Mouse (Mus musculus) spleen, adult 18-20 months (tissue): ENCODE results near the gene Prrxl1.
A peak's percentile ranks its signal among the peaks of the same experiment; 100 is the strongest.

Experiments used
- DNase-seq, 2 experiments: peaks; one replicate each; pipeline ENCODE4 v3.0.0; 2022; ENCODE audit warnings: mixed read lengths in 2 of 2

Gene Prrxl1

DNA sequence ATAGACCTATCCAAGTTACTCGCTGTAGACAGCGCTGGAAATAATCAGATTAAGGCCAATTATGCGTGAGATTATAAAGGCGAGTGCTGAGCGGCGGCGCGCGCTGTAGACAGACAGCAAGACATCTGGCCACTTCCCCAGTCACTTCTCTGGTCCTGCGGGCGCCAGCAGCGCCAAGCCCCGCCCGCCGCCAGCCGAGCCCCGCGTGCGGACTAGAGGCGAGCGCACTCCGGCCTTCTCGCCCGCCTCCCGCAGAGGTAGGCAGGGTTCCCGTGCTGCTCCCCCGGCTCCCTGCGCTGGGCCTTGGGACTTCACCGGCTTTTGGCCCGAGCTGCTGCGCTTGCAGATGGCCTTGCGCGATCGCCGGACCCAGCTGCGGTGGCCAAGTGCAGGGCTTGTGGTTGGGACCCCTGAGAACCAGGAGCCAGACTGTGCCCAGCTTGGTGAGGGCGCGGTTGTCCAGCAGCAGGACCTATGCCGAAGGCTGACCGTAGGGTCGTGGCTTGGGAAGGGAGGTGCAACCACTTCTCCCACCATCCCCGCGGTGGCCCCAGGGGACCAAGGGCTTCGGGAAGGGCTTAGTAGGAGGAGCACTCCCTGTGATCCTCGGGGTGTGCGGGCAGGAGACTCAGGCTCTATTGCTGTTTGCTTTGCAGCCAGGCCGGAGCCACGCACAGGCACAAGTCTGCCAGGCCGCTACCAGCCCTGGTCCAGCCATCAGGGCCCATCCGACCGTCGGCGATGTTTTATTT, at the start of gene Prrxl1:
Gene Prrxl1, plus strand, starts transcription at position 118 of the 752 bp plus-strand sequence.
- DNase-seq = no peak

DNA sequence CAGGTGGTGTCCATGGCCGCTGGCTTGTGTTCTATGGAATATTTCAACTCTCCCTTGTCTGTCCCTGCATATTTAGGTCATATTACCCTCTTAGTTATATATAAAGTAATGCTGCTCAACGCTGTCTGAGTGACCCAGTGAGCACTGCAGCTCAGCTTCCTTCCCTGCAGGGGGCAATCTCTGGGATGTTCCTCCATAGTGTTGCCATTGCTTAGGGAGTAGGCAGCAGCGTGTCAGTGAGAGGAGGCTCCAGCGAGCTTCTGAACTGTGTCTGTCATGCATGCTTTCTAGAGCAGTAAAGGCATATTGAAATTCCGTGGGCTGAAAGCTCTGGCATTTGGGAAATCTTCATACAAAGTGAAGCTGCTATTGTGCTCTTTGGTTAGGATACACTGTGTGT, 47.4 kb upstream of the Prrxl1 start:
- no peak for DNase-seq

DNA sequence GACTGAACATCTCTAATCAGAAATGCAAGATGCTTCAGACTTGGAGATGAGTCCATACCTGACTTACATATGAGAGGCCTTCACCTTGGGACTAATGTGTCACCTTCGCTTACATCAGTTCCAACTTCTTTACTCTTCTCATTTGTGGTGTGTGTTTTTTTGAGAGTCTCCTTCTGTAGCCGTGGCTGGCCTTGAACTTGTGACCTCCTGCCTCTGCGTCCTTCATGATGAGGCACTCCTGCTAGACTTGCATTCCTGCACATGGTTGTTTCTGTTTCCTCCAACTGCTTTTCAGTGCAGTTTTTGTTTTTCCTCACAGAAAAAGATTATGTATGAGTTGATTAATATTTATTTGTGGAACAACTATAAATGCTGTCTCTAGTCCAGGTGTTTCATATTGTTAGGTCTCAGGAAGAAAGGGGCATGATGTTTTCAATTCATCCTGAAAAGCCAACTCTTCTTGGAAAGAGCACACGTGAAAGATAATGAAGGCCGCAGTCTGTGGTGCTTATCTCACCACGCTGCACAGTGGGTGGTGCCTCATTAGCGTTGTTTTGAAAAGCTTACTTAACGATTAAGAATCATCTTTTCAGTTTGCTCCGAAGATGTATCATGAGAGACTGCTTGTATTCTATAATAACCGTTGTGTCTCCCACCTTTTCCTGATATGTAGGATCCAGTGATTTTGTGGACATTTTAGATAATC, 45.9 kb upstream of the Prrxl1 start:
- DNase-seq = no peak

DNA sequence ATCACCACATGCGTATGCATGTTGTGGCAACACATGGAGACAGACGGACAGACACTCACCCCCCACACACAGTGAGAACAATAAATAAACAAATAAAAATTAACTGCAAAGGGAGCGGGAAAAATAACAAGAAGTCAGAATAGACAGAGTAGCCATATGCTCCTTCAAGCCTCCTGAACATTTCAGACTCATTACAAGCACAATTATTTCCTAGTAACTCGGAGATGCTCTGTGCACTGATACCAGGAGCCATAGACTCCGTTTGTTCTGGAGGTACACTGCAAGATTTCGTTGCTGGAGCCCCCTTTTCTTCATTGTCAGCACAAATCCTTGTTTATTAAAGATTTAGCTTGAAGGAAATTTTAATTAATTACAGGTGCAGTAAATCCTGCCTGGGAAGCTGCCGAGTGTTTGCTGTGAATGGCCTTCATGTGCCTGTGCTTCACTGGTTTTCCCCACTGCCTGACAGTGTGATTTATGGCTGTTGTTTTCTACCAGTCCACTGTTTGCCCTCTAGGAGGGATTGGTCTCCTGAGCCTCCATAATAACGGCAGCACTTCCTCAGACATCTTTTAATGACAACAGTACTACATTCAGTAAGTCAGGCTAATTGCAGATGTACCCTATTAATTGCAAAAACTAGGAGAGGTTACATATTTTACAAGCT, 44.2 kb upstream of the Prrxl1 start:
- DNase-seq = no peak

DNA sequence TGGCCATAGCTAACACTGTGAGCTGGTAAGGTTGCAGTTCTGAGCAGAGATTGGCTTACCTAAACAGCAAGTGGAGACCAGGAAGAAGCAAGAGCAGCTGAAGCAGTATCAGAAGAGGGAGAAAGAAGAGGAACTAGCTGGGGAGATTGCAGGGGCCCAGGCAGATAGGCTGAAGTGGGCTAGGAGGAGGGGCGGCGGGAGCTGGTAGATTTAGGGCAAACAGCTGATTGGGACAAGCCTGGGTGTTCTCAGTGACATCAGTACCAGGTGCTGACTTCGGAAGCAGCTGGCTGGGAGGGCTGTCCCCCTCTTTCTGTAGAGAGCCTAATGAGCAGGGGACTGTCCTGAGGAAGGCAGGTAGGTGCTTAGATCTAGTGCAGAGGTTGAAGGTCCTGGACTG, 37.8 kb upstream of the Prrxl1 start:
- no peak for DNase-seq

DNA sequence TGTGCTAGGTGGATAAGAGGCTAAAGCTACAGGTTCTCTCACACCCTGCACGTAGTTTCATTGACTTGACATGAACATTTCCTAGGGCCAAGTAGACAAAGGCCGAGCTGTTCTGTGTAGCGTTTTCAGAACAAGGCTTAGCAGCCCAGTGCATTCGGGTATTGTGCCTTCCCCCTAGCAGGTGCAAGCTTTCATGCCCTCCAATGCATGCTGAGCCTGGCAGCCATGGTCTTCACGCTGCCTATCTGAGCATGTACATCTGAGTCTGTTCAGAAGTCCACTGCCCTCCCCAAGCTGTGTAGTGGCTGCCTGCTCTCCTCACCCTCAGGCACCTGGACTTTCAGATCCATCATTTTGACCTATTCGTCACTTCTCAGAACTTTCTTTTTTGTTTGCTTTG, 35.5 kb upstream of the Prrxl1 start:
- DNase-seq = no peak

DNA sequence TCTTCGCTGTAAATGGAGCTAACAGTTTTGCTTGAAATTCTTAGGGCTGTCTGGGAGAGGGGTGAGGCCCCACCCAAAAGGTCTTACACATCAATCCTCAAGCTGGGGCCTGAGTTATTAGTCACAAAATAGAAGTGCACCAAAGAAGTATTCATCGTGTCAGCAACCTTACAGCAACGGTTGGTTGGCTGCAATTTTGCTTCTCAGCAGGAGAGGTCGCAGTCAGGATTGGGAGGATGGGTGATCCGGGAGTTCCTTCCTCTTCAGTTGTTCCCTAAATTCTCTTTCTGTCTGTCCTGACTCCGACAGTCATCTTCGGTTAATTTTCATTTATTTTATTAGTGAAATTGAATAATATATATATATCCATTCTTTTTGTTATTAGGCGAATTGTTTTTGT, 26.7 kb upstream of the Prrxl1 start:
- no peak for DNase-seq

DNA sequence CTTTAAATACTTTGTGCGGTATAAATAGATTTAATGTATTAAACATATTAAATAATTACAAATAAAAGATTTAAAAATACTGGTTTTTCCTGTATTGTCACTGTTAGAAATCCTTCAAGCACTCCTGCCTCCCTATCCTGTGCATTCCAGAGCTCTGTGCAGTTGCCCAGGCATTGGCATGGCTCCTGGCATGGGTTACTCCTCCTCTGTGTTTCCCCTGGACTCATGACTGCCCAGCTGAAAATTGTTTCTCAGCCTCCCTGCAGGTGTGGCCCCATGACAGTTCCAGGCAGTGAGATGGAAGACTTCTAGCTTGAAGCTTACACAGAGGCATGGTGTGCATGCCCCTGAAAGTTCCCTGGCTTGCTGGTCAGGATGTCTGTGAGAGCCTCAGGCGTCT, 20.8 kb upstream of the Prrxl1 start:
- DNase-seq = no peak

DNA sequence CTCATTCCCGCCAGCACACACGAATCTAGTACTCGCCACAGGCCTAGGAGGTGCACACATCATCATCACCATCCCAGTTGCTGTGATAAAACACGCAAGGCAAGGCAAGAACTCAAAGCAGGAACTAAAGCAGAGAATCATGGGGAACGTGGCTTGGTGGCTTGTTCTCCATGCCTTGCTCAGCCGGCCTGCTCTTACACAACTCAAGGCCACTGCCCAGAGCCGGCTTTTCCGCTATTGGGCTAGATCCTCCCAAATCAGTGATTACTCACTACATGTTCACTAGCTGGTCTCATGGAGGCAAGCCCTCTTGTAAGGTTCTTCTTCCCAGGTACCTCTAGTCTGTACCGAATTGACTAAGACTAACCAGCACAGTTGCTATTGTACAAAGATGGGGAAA, 15.5 kb upstream of the Prrxl1 start:
- DNase-seq = no peak

DNA sequence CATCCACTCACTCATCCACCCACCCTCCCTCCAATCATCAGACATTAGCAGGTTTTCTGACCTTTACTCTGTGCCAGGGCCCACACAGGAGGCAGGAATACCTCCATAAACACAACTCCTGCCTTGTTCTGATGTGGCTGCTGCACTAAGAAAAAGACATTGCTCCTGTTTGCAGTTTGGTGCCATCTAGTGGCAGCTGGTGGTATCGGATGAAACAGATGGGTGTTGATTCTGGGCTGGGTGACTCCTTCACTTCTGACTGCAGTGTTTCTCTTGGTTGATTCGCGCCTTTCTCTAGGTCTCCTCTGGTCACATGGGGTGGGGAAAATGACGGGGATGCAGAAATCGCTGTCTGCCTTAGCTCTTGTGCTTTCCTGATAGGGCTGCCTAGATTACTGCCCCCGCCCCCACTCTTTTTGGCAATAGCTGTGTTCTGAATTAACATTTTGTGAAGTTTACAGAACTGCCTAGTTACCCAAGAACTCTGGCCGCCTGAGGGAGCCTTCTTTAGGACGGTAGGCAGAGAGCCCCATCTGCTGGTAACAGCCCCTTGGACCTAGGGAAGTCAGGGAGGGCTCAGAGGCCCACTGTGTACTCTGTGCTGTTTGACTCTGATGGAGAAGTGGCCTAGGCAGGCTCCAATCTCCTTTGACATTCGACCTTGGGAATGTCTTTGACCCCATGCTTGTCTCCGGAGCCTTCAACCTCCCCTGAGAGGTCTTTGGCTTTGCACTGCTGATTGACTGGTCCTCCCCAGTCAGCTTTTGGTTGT, 12.0 kb upstream of the Prrxl1 start:
- DNase-seq = peak in 1 of 2 experiments; percentile 61

DNA sequence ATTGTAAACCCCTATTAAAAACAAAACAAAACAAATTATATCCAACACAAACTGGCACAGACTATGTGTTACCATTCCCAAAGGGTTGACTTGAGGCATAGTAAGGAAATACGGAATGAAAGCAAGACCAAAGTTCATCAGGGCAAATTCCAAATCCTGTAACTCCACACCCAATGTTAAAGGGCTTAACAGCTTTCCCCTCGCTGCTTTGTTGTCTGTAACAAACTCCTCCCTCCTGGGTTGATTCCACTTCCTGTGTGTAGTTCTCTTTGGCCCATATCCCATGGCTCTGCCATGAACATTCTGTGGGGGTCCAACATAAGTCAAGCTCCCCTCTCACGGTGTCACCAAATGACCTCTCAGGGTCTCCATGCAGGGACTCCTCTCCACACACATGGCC, 8.8 kb upstream of the Prrxl1 start:
- DNase-seq = no peak

DNA sequence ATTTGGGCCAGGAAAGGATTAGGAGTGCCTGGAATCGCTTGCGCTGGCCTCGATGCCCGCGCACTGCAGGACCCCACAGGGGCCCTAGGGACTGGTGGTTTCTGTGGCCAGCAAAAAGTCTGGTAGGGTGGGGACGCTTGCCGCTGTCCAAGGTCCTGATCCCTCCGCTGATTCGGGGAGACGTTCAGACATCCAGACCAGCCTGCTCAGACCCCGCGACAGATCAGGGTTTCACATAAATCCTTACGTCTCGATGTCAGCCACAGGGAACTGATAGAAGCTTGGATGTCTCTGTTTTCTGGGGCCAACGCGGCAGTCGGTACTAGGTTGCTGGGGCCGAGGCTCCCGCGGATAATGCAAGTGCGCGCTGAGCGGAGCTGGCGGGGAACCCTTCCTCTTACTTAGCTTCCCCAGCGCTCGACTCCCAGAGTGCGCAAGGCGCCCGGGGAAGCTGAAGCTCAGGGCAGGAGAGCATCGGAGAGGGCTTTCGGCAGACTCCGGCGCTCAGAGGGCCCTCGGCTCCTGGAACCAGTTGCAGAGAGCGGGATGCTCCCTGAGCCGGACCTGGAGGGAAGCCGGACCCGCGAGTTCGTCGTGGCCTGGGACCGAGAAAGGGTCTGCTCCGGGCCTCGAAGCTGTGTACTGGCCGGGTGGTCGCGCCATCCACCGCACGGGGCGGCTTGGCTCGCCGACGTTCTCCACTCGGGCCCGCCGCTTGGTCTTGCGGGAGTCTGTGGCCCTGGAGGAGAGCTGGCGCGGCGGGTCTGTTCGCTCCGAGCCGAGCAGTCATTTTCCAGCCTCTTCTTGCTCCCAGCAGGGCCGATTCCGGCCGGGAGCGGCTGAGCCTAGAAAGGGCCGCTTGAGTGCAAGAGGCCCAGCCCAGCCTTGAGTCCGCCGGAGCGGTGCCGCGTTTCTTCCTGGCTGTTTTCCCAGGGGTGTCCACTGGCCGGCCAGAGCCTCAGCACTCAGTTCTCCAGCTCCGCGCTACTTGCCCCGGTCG, 1.7 kb upstream of the Prrxl1 start:
- peak in 1 of 2 experiments; percentile 41 for DNase-seq

DNA sequence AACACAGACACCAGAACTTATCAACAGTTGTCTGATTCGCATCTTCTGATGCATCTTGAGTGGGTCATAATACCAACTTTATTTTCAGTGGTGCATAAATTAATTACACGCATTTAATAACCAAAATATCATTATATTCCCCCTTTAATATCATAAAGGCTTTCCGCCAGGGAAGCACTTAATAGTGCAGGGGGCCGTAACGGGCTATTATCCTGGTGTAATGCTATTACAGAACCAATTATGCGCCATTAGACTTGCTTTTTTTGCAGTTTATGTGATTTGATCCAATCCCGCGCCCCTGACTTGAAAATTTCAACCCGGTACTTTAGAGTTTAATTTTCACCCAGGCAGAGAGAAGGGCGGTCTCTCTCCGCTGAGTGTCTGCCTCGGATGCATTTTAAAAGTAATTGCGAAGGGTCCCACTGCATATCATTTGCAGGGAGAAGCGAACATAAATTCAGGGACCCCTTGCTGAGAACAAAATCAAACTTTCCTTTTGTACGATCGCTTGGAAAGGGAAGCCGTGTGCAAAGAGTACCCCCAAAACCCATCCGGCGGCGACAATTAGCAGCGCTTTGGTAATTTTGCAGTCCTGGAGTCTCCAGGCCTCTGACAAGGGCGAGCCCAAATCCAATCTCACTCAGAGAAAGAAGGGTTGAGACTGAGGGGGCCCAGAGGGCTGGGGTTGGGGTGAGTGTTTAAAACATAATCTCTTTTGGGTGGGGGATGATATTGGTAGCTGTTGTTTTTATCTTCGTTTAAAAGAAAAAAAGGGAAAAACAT, 579 bp upstream of the Prrxl1 start:
- DNase-seq = no peak

DNA sequence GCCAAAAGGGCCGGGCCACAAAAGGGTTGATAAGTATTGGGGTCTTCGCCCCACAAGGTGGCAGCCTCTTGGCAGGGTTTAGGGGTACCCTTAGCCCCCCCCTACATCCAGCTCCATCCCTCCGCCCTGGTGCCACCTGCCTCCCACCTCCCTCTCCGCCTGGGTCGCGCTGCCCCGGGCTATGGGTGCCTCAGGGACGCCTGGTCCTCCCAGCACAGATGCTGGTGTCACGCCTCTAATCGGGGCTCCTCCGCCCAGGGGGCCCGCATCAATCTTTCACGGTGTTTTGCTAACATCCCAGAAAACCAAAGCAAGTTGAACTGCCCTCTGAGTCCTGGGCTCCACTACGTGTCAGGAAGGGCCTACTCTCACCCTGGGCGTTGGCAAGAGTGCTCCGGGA, 903 bp downstream of the Prrxl1 start:
- DNase-seq = no peak

DNA sequence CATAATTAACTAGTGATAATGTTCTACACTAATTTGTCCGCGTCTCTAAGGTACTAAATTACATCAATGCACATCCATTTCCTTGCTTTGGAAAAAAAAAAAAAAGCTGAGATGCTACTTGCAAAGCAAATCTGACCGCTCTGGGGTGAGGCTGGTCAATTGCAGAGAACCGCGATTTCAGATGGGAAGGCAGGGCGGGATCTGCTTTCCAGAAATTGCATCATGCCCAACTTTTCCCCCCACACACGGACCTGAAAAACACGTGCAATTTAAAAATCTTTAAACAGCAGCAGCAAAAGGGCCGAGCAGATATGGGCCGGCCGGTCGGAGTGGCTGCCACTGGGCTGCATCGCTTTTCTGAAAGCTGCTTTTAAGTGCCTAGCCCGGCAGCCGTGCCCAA, 6.3 kb downstream of the Prrxl1 start:
- DNase-seq = no peak

DNA sequence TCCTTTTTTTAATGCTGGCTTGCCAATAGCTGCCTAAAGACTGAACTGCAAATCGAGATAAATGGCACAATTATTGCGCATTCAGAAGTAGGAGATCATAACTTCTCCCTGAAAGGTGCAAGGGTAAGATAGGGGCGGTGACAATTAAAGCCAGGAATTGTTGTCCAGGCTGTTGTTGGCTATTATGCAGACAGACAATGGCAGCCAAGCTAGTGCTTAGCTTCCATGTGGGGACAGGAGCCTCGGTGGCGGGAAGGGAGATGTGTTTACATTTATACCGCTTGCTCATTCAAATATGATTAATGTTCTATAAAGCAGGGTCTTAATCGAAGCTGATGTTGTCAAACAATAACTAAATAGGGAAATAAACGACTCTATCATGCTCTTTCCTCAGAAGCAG, 7.1 kb downstream of the Prrxl1 start:
- no peak for DNase-seq

DNA sequence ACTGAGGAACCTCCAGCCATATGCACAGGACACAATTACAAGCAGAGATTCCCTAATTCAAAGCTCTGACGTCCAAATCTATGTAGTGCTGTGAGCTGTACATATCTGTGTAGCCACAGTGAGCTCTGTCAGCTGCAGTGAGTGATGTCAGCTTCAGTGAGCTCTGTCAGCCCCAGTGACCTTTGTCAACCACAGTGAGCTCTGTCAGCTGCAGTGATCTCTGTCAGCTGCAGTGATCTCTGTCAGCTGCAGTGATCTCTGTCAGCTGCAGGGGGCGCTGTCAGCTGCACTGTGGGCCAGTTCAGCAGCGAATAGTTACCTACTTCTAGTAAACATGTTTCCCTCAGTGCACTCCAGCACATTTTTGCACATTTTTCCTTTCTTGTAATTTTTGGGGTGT, 10.2 kb downstream of the Prrxl1 start:
- no peak for DNase-seq

DNA sequence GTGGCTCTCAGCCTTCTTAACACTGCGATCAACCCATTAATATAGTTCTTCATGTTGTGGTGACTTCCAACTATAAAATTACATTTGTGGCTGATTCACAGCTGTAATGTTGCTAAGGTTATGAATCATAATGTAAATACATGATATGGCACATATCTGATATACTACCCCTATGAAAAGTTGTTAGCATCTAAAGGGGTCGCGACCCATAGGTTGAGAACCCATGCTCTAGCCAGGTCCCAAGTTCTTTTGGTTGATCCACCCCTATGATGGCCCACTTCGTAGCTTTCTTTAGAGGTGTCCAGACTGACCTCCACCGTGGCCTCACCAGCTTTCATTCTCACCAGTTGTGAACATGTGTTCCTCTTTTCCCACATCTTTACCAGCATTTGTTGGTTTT, 18.0 kb downstream of the Prrxl1 start:
- no peak for DNase-seq

DNA sequence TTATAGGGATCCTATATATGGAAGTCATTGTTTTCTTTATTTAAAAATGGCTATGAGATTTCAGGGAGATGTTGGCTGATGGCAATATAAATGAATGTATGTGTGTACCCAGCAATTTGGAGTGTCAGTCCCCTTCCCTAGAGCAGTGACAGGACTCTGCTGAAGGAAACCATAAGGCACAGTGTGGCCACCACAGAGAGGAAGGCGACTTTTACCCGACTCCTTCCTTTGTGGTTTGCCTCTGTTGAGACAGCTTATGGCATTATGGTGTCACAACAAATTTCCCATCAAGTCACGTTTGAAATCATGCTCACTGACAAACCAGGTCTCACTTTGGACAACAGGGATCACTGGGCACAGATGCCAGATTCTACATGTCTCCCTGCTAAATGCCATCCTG, 25.0 kb downstream of the Prrxl1 start:
- no peak for DNase-seq

DNA sequence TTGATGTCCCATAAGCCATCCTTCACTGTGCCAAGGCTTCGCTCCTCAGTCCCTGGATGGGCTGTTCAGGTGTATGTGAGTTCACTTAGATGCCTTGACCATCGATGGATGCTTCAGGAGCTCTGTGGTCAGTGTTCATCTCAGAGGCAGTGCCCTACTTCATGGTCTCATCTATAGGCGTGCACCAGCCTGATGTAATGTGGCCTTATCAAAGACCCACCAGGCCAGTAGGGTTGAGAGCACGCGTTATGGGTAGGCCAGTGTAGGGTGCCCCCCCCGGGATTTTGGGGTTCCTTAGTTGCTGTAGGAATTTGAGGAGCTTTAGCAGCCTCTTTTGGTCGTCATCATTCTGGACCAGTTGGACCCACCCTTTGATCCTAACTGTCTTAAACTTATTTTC, 25.6 kb downstream of the Prrxl1 start:
- DNase-seq = no peak

DNA sequence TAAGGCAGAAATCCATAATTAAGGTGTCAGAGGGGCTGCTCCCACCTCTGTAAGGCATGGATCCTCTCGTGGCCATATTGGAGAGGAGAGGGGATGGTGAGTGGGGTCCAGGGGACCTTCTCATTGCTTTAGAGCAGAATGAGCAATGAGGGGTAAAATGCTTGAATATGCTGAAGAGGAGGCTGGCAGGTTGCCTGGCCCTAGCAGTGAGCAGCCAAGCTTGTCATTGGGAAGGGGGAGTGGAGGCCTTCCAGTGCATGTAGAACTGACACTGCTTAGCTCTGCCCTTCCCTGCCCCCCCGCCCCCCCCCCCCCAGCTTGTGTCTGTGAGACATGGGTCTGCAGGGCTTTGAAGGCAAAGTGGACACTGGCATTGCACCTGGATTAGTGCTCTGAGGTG, 28.1 kb downstream of the Prrxl1 start:
- no peak for DNase-seq
